Mouse (Mus musculus): ENCODE measurements around the gene Gas7.

Gene Gas7

GRCm38 (mm10) chr11:67489647-67490175 lies 34.5 kb downstream of the Gas7 start:
- DNase-seq (ENCODE audit: low read depth), result no peak

- DNase-seq (ENCODE audit: low read depth), result no peak
Observed at GRCm38 (mm10) chr11:67496796-67497195, 41.6 kb downstream of the Gas7 start.

GRCm38 (mm10) chr11:67500115-67500514 lies 44.9 kb downstream of the Gas7 start:
- DNase-seq (ENCODE audit: low read depth), result no peak

GRCm38 (mm10) chr11:67501468-67502244 lies 46.4 kb downstream of the Gas7 start:
- no peak for DNase-seq (ENCODE audit: low read depth)

GRCm38 (mm10) chr11:67509219-67509876 lies 54.1 kb downstream of the Gas7 start:
- DNase-seq (ENCODE audit: low read depth), result no peak

GRCm38 (mm10) chr11:67510831-67511230 lies 55.6 kb downstream of the Gas7 start:
- no peak for DNase-seq (ENCODE audit: low read depth)

- no peak for DNase-seq (ENCODE audit: low read depth)
Observed at GRCm38 (mm10) chr11:67513001-67513400, 57.8 kb downstream of the Gas7 start.

- DNase-seq (ENCODE audit: low read depth), result peak; percentile 28
Observed at GRCm38 (mm10) chr11:67514401-67514800, 59.2 kb downstream of the Gas7 start.

- DNase-seq (ENCODE audit: low read depth), result no peak
Observed at GRCm38 (mm10) chr11:67515020-67515911, 60.0 kb downstream of the Gas7 start.

- no peak for DNase-seq (ENCODE audit: low read depth)
Observed at GRCm38 (mm10) chr11:67515912-67516305, 60.7 kb downstream of the Gas7 start.

GRCm38 (mm10) chr11:67517748-67518147 lies 62.5 kb downstream of the Gas7 start:
- peak; percentile 36 for DNase-seq (ENCODE audit: low read depth)

- no peak for DNase-seq (ENCODE audit: low read depth)
Observed at GRCm38 (mm10) chr11:67518985-67519384, 63.7 kb downstream of the Gas7 start.

- peak; percentile 36 for DNase-seq (ENCODE audit: low read depth)
Observed at GRCm38 (mm10) chr11:67522671-67523070, 67.4 kb downstream of the Gas7 start.

- no peak for DNase-seq (ENCODE audit: low read depth)
Observed at GRCm38 (mm10) chr11:67523806-67524205, 68.6 kb downstream of the Gas7 start.

- DNase-seq (ENCODE audit: low read depth), result no peak
Observed at GRCm38 (mm10) chr11:67524731-67525130, 69.5 kb downstream of the Gas7 start.

- no peak for DNase-seq (ENCODE audit: low read depth)
Observed at GRCm38 (mm10) chr11:67525841-67526240, 70.6 kb downstream of the Gas7 start.

- DNase-seq (ENCODE audit: low read depth), result peak; percentile 56
Observed at GRCm38 (mm10) chr11:67526621-67527545, 71.6 kb downstream of the Gas7 start.

GRCm38 (mm10) chr11:67531286-67531685 lies 76.0 kb downstream of the Gas7 start:
- DNase-seq (ENCODE audit: low read depth), result no peak

GRCm38 (mm10) chr11:67531926-67532565 lies 76.8 kb downstream of the Gas7 start:
- DNase-seq (ENCODE audit: low read depth), result peak; percentile 21

- DNase-seq (ENCODE audit: low read depth), result no peak
Observed at GRCm38 (mm10) chr11:67532728-67533127, 77.5 kb downstream of the Gas7 start.

GRCm38 (mm10) chr11:67533151-67533550 lies 77.9 kb downstream of the Gas7 start:
- DNase-seq (ENCODE audit: low read depth), result no peak

Data from induced T-regulatory cell, adult 2 months (primary cell).